Mouse (Mus musculus): Measurements from ENCODE around the gene Olfr1314.

Olfr1314 gene

DNA sequence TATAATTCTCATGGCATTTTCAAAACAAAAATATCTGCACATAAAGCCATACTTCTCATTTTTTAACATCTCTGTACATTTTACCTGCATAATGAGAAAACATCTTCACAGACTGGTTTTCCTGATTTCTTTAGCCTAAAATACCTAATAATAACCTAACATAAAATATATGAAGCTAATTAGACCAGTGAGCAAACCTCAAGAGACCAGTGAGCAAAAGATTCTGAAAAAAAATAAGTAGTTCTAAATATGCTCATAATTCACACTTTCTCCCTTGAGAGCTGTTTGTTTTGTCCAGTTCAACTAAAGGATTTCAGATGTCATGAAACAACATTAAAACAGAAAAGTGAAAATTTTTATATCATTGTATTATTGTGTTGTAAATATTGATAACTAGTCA, at the start of gene Olfr1314:
Olfr1314 (minus strand) TSS at position 101 of the 400 bp plus-strand sequence.
- no peak for DNase-seq (ENCODE audit: low read depth, low spot score)

- DNase-seq (ENCODE audit: low read depth, low spot score) = no peak
These were observed 43.4 kb upstream of the Olfr1314 start, which contains the start of gene Olfr1317 for GRCm38 (mm10) chr2:112140029-112140428. Gene Olfr1317, plus strand, starts transcription at chr2:112140329.

DNA sequence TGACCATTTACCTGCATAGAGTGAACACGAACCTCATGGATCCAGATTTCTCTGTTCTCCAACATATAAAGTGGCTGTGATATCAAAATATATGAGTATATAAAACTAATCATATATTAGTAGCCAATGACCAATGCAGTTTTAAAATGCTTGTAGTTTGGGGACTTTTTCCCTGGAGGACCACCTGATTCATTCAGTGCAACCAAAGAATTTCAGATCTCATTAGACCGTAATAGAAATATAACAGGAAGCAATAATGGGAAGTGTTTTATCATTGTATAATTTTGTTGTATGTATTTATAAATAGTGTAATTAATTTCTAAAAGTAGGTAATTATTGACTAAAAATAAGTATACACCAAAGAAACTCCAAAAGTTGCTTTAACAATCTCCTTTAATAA, 38.3 kb upstream of the Olfr1314 start, which contains the start of gene Olfr1316:
Olfr1316 (minus strand) TSS at position 101 of the 400 bp plus-strand sequence.
- no peak for DNase-seq (ENCODE audit: low read depth, low spot score)

DNA sequence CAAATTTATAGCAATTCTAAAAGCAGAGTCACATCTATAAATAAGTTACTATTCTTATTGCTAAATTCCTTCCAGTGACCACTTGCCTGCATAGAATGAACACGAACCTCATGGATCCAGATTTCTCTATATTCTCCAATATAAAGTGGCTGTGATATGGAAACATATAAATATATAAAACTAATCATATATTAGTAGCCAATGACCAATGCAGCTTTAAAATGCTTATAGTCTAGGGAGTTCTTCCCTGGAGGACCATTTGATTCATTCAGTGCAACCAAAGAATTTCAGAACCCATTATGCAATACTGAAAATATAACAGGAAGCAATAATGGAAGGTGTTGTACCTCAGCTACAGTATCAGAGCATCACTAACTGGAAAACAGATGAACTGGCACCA, 18.8 kb upstream of the Olfr1314 start, which contains the start of gene Olfr1315-ps1:
Olfr1315-ps1 (minus strand) TSS at position 101 of the 400 bp plus-strand sequence.
- DNase-seq (ENCODE audit: low read depth, low spot score) = no peak

DNA sequence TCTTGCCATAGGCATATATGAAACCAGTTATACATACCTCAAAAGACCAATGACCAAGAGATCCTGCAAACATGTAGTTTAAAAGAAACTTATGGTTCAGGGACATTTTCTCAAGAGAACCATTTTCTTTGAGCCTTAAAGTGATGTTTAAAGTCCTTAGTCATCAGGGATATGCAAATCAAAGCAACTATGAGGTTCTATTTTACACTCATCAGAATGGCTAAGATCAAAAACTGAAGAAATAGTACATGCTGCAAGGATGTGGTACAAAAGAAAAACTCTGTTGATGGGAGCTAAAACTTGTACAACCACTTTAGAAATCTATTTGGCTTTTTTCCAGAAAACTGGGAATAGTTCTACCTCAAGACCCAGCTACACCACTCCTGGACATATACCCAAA, 18.8 kb downstream of the Olfr1314 start, which contains the start of gene Olfr1313:
Olfr1313 (minus strand) TSS at position 101 of the 400 bp plus-strand sequence.
- DNase-seq (ENCODE audit: low read depth, low spot score) = no peak

GRCm38 (mm10) chr2:112050138-112050537, 46.4 kb downstream of the Olfr1314 start, which contains the start of gene Olfr1312:
Gene Olfr1312, minus strand, starts transcription at chr2:112050238.
- no peak for DNase-seq (ENCODE audit: low read depth, low spot score)
